Mouse (Mus musculus): Measurements from ENCODE around the gene Tmprss9. TPM values are rescaled to one million over a fixed set of nuclear protein-coding genes. Genes with fewer than 3 reads are reported as not detected.

The Tmprss9 gene
- polyA plus RNA-seq, 1 experiment: 0.33 TPM

DNA sequence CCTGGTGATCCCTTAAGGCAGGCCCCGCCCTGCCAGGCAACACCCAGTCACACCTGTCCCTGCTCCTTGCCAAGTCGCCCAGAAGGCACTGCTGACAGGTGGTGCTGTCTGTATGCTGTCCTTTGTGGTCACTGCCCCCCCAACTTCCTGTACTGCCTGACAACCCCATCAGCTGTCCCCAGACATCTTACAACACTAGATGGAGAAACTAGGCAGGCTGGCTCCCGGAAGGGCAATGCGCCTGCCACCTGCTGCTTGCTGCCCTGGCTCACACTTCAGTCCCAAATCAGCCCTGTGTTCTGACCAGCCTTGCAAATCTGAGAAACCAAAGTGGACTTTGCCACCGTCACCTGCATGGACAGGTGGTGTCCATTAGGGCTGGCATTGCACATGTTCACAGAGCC is 42.6 kb downstream of the Tmprss9 start:
- no peak for TF ChIP-seq POLR2A (IDR thresholded peaks at IDR 0.05; ENCODE audit: low read depth, low read length)
- no peak for TF ChIP-seq CTCF (conservative IDR thresholded peaks at IDR 0.05; ENCODE audit: insufficient read depth, insufficient read length, low read depth, low read length)
- Histone ChIP-seq H3K27me3 (replicated peaks; ENCODE audit: control insufficient read depth, insufficient read depth, low read length) (no peaks in the 10 kb centered on the region), H3K4me1 (ENCODE audit: control insufficient read depth, insufficient read depth, low read length) (0 out of 2 replicates have a peak, but pooled peaks cover 7% of the 10 kb centered on the region), H3K27ac (ENCODE audit: insufficient read depth, low read depth, low read length) (0 out of 2 replicates have a peak overlapping the region, but pooled peaks have one; percentile 3), H3K4me3 (ENCODE audit: insufficient read depth, low read depth, low read length) (no peak overlapping the region), H3K36me3 (ENCODE audit: control insufficient read depth, insufficient read depth, low read length) (no peaks in the 10 kb centered on the region)
- peak; percentile 58 for DNase-seq
- WGBS: 63% methylated on average over 5 of the region's 5 CpGs

GRCm38 (mm10) chr10:80915260-80915659 is 43.6 kb downstream of the Tmprss9 start:
- TF ChIP-seq POLR2A (IDR thresholded peaks at IDR 0.05; ENCODE audit: low read depth, low read length): no peak
- no peak for TF ChIP-seq CTCF (conservative IDR thresholded peaks at IDR 0.05; ENCODE audit: insufficient read depth, insufficient read length, low read depth, low read length)
- no peaks in the 10 kb centered on the region for H3K36me3 ChIP-seq (ENCODE audit: control insufficient read depth, insufficient read depth, low read length)
- H3K27me3 ChIP-seq (replicated peaks; ENCODE audit: control insufficient read depth, insufficient read depth, low read length): no peaks in the 10 kb centered on the region
- no peak for DNase-seq
- no peak overlapping the region for H3K4me3 ChIP-seq (ENCODE audit: insufficient read depth, low read depth, low read length)
- H3K27ac ChIP-seq (ENCODE audit: insufficient read depth, low read depth, low read length): no peak overlapping the region
- 61% methylated on average over 2 of the region's 2 CpGs for WGBS
- 0 out of 2 replicates have a peak, but pooled peaks cover 7% of the 10 kb centered on the region for H3K4me1 ChIP-seq (ENCODE audit: control insufficient read depth, insufficient read depth, low read length)

GRCm38 (mm10) chr10:80915736-80916135 is 44.1 kb downstream of the Tmprss9 start:
- H3K27me3 ChIP-seq (replicated peaks; ENCODE audit: control insufficient read depth, insufficient read depth, low read length): no peaks in the 10 kb centered on the region
- TF ChIP-seq POLR2A (IDR thresholded peaks at IDR 0.05; ENCODE audit: low read depth, low read length): no peak
- no peak for TF ChIP-seq CTCF (conservative IDR thresholded peaks at IDR 0.05; ENCODE audit: insufficient read depth, insufficient read length, low read depth, low read length)
- H3K4me3 ChIP-seq (ENCODE audit: insufficient read depth, low read depth, low read length): no peak overlapping the region
- H3K4me1 ChIP-seq (ENCODE audit: control insufficient read depth, insufficient read depth, low read length): 0 out of 2 replicates have a peak, but pooled peaks cover 7% of the 10 kb centered on the region
- 85% methylated on average over 4 of the region's 4 CpGs for WGBS
- no peak for DNase-seq
- H3K36me3 ChIP-seq (ENCODE audit: control insufficient read depth, insufficient read depth, low read length): no peaks in the 10 kb centered on the region
- H3K27ac ChIP-seq (ENCODE audit: insufficient read depth, low read depth, low read length): no peak overlapping the region

DNA sequence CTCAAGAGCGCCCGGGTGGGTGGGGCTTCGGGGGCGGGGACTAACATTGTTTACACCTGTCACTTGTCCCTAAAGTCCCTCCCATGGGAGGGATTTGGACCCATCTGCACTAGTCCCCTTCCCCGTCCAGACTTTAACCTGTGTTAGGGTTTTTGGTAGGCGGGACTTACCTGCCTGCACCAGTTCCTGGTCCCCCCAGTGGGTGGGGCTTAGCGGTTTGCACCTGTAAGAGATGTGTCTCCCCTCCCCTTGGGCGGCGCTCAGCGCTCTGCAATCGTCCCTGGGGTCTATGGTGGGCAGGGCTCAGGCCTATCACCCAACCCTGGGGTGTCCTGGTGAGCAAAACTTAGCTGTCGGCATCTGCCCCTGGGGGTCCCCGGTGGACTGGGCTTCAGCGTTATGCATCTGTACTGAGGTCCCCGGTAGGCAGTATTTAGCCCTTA is 45.7 kb downstream of the Tmprss9 start:
- Histone ChIP-seq H3K4me1 (ENCODE audit: control insufficient read depth, insufficient read depth, low read length) (0 out of 2 replicates have a peak, but pooled peaks cover 7% of the 10 kb centered on the region), H3K4me3 (ENCODE audit: insufficient read depth, low read depth, low read length) (peak overlapping the region; percentile 90), H3K27ac (ENCODE audit: insufficient read depth, low read depth, low read length) (no peak overlapping the region), H3K36me3 (ENCODE audit: control insufficient read depth, insufficient read depth, low read length) (no peaks in the 10 kb centered on the region), H3K27me3 (replicated peaks; ENCODE audit: control insufficient read depth, insufficient read depth, low read length) (no peaks in the 10 kb centered on the region)
- peak; percentile 63 for DNase-seq
- under 1% methylated on average over 15 of the region's 15 CpGs for WGBS
- TF ChIP-seq CTCF (conservative IDR thresholded peaks at IDR 0.05; ENCODE audit: insufficient read depth, insufficient read length, low read depth, low read length): no peak
- no peak for TF ChIP-seq POLR2A (IDR thresholded peaks at IDR 0.05; ENCODE audit: low read depth, low read length)

DNA sequence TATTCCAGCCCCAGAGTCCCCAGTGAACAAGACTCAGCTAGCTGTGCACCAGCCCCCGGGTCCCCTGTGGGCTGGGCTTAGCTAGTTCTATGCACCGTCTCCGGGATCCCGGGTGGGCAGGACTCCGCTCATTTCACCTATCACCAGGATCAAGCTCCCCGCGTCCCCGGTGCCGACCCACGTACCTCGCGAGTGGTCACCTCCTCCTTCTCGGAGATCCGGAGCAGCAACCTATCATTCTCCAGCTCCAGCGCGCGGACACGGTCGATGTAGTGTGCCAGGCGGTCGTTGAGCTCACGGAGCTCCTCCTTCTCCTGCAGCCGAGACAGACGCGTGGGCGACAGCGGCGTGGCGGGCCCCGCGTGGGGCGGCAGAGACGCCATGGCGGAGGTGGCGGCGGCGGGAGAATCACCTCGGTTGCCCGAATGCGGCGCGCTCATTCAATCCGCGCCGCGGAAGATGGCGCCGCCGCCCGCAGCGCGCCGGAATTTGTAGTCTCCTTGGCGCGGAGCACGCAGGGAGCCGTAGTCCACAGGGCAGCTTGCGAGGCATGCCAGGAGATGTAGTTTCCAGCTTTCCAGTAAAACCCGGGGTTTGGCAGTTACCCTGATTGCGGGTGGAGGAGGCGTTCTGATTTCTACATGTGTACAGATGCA is 46.3 kb downstream of the Tmprss9 start, which contains the start of gene Lmnb2:
Gene Lmnb2 (minus strand): TSS at position 467 of the 656 bp plus-strand sequence.
- WGBS: 1% methylated on average over 61 of the region's 61 CpGs
- no peak for TF ChIP-seq POLR2A (IDR thresholded peaks at IDR 0.05; ENCODE audit: low read depth, low read length)
- TF ChIP-seq CTCF (conservative IDR thresholded peaks at IDR 0.05; ENCODE audit: insufficient read depth, insufficient read length, low read depth, low read length): no peak
- DNase-seq: peak; percentile 83
- Histone ChIP-seq H3K27me3 (replicated peaks; ENCODE audit: control insufficient read depth, insufficient read depth, low read length) (no peaks in the 10 kb centered on the region), H3K4me3 (ENCODE audit: insufficient read depth, low read depth, low read length) (peak within 1 kb of the TSS; percentile 90), H3K27ac (ENCODE audit: insufficient read depth, low read depth, low read length) (no peak within 1 kb of the TSS), H3K36me3 (ENCODE audit: control insufficient read depth, insufficient read depth, low read length) (no peaks in the 10 kb centered on the region), H3K4me1 (ENCODE audit: control insufficient read depth, insufficient read depth, low read length) (0 out of 2 replicates have a peak, but pooled peaks cover 7% of the 10 kb centered on the region)

DNA sequence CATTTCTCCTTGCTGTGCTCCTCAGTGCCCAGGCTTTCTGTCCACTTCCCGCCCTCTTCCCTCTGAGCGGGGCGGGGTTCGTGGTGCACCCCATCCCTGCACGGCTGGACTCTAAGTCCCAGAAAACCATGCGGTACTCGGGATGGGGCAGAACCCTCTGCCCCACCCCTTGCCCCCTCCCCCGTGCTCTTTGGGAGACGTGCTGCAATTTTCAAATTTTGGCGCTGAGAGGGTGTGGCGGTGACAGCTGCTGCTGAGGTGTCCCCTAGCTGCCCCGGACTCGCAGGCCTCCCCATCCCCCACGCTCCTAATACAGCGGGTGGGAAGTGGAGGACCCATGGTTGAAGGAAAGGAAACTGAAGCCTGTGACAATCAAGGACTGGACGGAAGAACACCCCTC is 50.3 kb downstream of the Tmprss9 start:
- TF ChIP-seq CTCF (conservative IDR thresholded peaks at IDR 0.05; ENCODE audit: insufficient read depth, insufficient read length, low read depth, low read length): no peak
- no peak for TF ChIP-seq POLR2A (IDR thresholded peaks at IDR 0.05; ENCODE audit: low read depth, low read length)
- peak; percentile 54 for DNase-seq
- no peaks in the 10 kb centered on the region for H3K27me3 ChIP-seq (replicated peaks; ENCODE audit: control insufficient read depth, insufficient read depth, low read length)
- H3K4me1 ChIP-seq (ENCODE audit: control insufficient read depth, insufficient read depth, low read length): no peaks in the 10 kb centered on the region
- H3K4me3 ChIP-seq (ENCODE audit: insufficient read depth, low read depth, low read length): peak overlapping the region; percentile 40
- 12% methylated on average over 16 of the region's 16 CpGs for WGBS
- H3K27ac ChIP-seq (ENCODE audit: insufficient read depth, low read depth, low read length): no peak overlapping the region
- no peaks in the 10 kb centered on the region for H3K36me3 ChIP-seq (ENCODE audit: control insufficient read depth, insufficient read depth, low read length)

DNA sequence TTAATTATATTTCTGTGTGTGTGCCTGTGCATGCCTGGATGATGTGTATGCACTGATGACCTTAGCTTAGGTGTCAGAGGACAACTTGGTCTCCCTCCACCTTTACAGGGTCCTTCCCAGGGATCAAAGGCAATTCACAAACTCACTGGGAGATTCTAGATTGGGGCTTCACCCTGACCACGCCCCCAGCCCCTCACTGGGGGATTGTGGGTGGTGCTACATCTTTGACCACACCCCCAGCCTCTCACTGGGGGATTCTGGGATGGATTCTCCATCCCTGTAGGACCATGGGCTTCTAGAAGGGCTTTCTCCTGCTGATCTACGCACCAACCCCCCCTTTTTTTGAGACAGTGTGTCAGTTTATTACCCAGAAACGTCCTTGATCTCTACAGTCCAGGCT is 53.8 kb downstream of the Tmprss9 start:
- H3K27ac ChIP-seq (ENCODE audit: insufficient read depth, low read depth, low read length): no peak overlapping the region
- DNase-seq: no peak
- TF ChIP-seq CTCF (conservative IDR thresholded peaks at IDR 0.05; ENCODE audit: insufficient read depth, insufficient read length, low read depth, low read length) (no peak), POLR2A (IDR thresholded peaks at IDR 0.05; ENCODE audit: low read depth, low read length) (no peak)
- H3K4me3 ChIP-seq (ENCODE audit: insufficient read depth, low read depth, low read length): no peak overlapping the region
- H3K4me1 ChIP-seq (ENCODE audit: control insufficient read depth, insufficient read depth, low read length): peaks cover 5% of the 10 kb centered on the region; the same call in 1 of the 2 replicates
- H3K36me3 ChIP-seq (ENCODE audit: control insufficient read depth, insufficient read depth, low read length): no peaks in the 10 kb centered on the region
- WGBS: 57% methylated on average over 3 of the region's 3 CpGs
- no peaks in the 10 kb centered on the region for H3K27me3 ChIP-seq (replicated peaks; ENCODE audit: control insufficient read depth, insufficient read depth, low read length)
